Mouse (Mus musculus) MEL (cell line): ENCODE results near the gene Kdelr3. TPM values are rescaled to one million over a fixed set of nuclear protein-coding genes. Genes with fewer than 3 reads are reported as not detected.

Source experiments
- DNase-seq: peaks from one replicate; pipeline ENCODE4 v3.0.0; 2011; ENCODE audit warnings: low read depth, low spot score
- H3K27ac ChIP-seq: 2 replicates; pipeline ENCODE4 v1.5.1; 2012; ENCODE audit warnings: low read depth, mild to moderate bottlenecking, control low read depth, low read length, moderate library complexity; ENCODE audit not compliant: control insufficient read depth
- H3K27me3 ChIP-seq, 2 experiments: fragments of 150-350 bp in 1 of 2; sonication (generic) in 1 of 2; 2 replicates each; pipeline ENCODE4 v1.6.1; 2012; ENCODE audit warnings: low read length in 2 of 2, mild to moderate bottlenecking in 2 of 2, improper control_type of control experiment in 1 of 2, moderate library complexity in 1 of 2; ENCODE audit not compliant: insufficient read depth in 2 of 2, control insufficient read depth in 1 of 2
- H3K36me3 ChIP-seq, 2 experiments: 2 replicates each; pipeline ENCODE4 v1.6.1; 2012 to 2014; ENCODE audit warnings: low read length in 2 of 2, improper control_type of control experiment in 1 of 2, inconsistent platforms in 1 of 2, mild to moderate bottlenecking in 1 of 2; ENCODE audit not compliant: insufficient read depth in 2 of 2, control insufficient read depth in 1 of 2
- H3K4me1 ChIP-seq, 2 experiments: fragments of 150-350 bp in 1 of 2; sonication (generic) in 1 of 2; 2 replicates each; pipeline ENCODE4 v1.6.1; 2012; ENCODE audit warnings: low read length in 2 of 2, improper control_type of control experiment in 1 of 2, mild to moderate bottlenecking in 1 of 2; ENCODE audit not compliant: insufficient read depth in 2 of 2, control insufficient read depth in 1 of 2
- H3K4me3 ChIP-seq, 2 experiments: fragments of 150-350 bp in 1 of 2; sonication (generic) in 1 of 2; 2 replicates each; pipeline ENCODE4 v1.5.1; 2012; ENCODE audit warnings: low read depth in 2 of 2, low read length in 2 of 2, mild to moderate bottlenecking in 2 of 2, moderate library complexity in 2 of 2, control low read depth in 1 of 2, improper control_type of control experiment in 1 of 2; ENCODE audit not compliant: control insufficient read depth in 1 of 2, insufficient read depth in 1 of 2
- H3K79me2 ChIP-seq: 2 replicates; pipeline ENCODE4 v1.6.1; 2012; ENCODE audit warnings: mild to moderate bottlenecking, low read length, moderate library complexity; ENCODE audit not compliant: control insufficient read depth, poor library complexity, insufficient read depth
- H3K9ac ChIP-seq: 2 replicates; pipeline ENCODE4 v1.6.1; 2012; ENCODE audit warnings: low read depth, mild to moderate bottlenecking, control low read depth, low read length, moderate library complexity; ENCODE audit not compliant: control insufficient read depth, poor library complexity, severe bottlenecking
- H3K9me3 ChIP-seq: fragments of 150-350 bp; sonication (generic); replicated peaks from 2 replicates; pipeline ENCODE4 v1.6.1; 2012; ENCODE audit warnings: mild to moderate bottlenecking, low read length, improper control_type of control experiment, moderate library complexity; ENCODE audit not compliant: insufficient read depth
- BHLHE40 ChIP-seq: IDR thresholded peaks from 2 replicates; pipeline ENCODE4 v1.6.1; 2012; ENCODE audit warnings: low read depth, mild to moderate bottlenecking, inconsistent platforms, low read length, improper control_type of control experiment, borderline replicate concordance
- E2F4 ChIP-seq: IDR thresholded peaks from 2 replicates; pipeline ENCODE4 v1.6.1; 2011; ENCODE audit warnings: low read depth, low read length, improper control_type of control experiment, borderline replicate concordance
- ELF1 ChIP-seq: IDR thresholded peaks from 2 replicates; pipeline ENCODE4 v1.6.1; 2014; ENCODE audit warnings: low read depth, mild to moderate bottlenecking, inconsistent platforms, low read length, improper control_type of control experiment, moderate library complexity
- JUND ChIP-seq: IDR thresholded peaks from 2 replicates; pipeline ENCODE4 v1.6.1; 2011; ENCODE audit warnings: low read depth, mild to moderate bottlenecking, improper control_type of control experiment, low read length
- KAT2A ChIP-seq: conservative IDR thresholded peaks from 2 replicates; pipeline ENCODE4 v1.6.1; 2012; ENCODE audit warnings: low read depth, low read length, improper control_type of control experiment, inconsistent platforms
- MAFK ChIP-seq: IDR thresholded peaks from 2 replicates; pipeline ENCODE4 v1.6.1; 2011; ENCODE audit warnings: low read depth, mild to moderate bottlenecking, low read length, improper control_type of control experiment, borderline replicate concordance
- MAX ChIP-seq: IDR thresholded peaks from 2 replicates; pipeline ENCODE4 v1.6.1; 2011; ENCODE audit warnings: low read length, improper control_type of control experiment
- MYB ChIP-seq: IDR thresholded peaks from 2 replicates; pipeline ENCODE4 v1.6.1; 2011; ENCODE audit warnings: mild to moderate bottlenecking, low read depth, low read length, improper control_type of control experiment
- MYC ChIP-seq: IDR thresholded peaks from 2 replicates; pipeline ENCODE4 v1.6.1; 2011; ENCODE audit warnings: low read depth, mild to moderate bottlenecking, low read length, improper control_type of control experiment, moderate library complexity
- POLR2AphosphoS2 ChIP-seq: IDR thresholded peaks from 2 replicates; pipeline ENCODE4 v1.6.1; 2011; ENCODE audit warnings: low read length, improper control_type of control experiment
- RAD21 ChIP-seq: IDR thresholded peaks from 2 replicates; pipeline ENCODE4 v1.6.1; 2011; ENCODE audit warnings: mild to moderate bottlenecking, low read depth, low read length, improper control_type of control experiment
- SMC3 ChIP-seq: IDR thresholded peaks from 2 replicates; pipeline ENCODE4 v1.6.1; 2011; ENCODE audit warnings: low read depth, low read length, improper control_type of control experiment
- TBP ChIP-seq: IDR thresholded peaks from 2 replicates; pipeline ENCODE4 v1.8.0; 2011; ENCODE audit warnings: low read depth, low read length, improper control_type of control experiment
- UBTF ChIP-seq: IDR thresholded peaks from 2 replicates; pipeline ENCODE4 v1.6.1; 2012; ENCODE audit warnings: low read depth, mild to moderate bottlenecking, inconsistent platforms, low read length, improper control_type of control experiment, moderate library complexity, borderline replicate concordance; ENCODE audit not compliant: insufficient read depth
- USF1 ChIP-seq: IDR thresholded peaks from 2 replicates; pipeline ENCODE4 v1.6.1; 2014; ENCODE audit warnings: low read depth, mild to moderate bottlenecking, inconsistent platforms, low read length, improper control_type of control experiment, moderate library complexity
- USF2 ChIP-seq, 2 experiments: IDR thresholded peaks; 2 replicates each; pipeline ENCODE4 v1.6.1; 2011 to 2012; ENCODE audit warnings: improper control_type of control experiment in 2 of 2, low read length in 2 of 2, borderline replicate concordance in 1 of 2, inconsistent platforms in 1 of 2, low read depth in 1 of 2, mild to moderate bottlenecking in 1 of 2; ENCODE audit not compliant: insufficient read depth in 1 of 2
- ZNF384 ChIP-seq: IDR thresholded peaks from 2 replicates; pipeline ENCODE4 v1.6.1; 2012; ENCODE audit warnings: low read depth, mild to moderate bottlenecking, inconsistent platforms, low read length, improper control_type of control experiment
- polyA plus RNA-seq, 2 experiments: library from polyadenylated mRNA; stranded (reverse) in 1 of 2; unstranded in 1 of 2; fragments of >175 nt in 1 of 2; fragments of >200 nt in 1 of 2; gene quantifications; 2 replicates each; pipeline versions ENCODE4 v1.2.1 to v1.2.4; 2012; ENCODE audit warnings: low replicate concordance in 2 of 2, low read depth in 1 of 2; ENCODE audit not compliant: insufficient read length in 2 of 2, insufficient read depth in 1 of 2, missing spikeins in 1 of 2
- total RNA-seq: library from RNA; depleted of rRNA; stranded (reverse); fragments of 300-350 nt; gene quantifications from 2 replicates; pipeline ENCODE4 v1.2.3, GENCODE M21; 2012

The Kdelr3 gene
- total and polyA plus RNA-seq, 3 experiments = 14.5 to 32.2 TPM; not detected in 1

DNA sequence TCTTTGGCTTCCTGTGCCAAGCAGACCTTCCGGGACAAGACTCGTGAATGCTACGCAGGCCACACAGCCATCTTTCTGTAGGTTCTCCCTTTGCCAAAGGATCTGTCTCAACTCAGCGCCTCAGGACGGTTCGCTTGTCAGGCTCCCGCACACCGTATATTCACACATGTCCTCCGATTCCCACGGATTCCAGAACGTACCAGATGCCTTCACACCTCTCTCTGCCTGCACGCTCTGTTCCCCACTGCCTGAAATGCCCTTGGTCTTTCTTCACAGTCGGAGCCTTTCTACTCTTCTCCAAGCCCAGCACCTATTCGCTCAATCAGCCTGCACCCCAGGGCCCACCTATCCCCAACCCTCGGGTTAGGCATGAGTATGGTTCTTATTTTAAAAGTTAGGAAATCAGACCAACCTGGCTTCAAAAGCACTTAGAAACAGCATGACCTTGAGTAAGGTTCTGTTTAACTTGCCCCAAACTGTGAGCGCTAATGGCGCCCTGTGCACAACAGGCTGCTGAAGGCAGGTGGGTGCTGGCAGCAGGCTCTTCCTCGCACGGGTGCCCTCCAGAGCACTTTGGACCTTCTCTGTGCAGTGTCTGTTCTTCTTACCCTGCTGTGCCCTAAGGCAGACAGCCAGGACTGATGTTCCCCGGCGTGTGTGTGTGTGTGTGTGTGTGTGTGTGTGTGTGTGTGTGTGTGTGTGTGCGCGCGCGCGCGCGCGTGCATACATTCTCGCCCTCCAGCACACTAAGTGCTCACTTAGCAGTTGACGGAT lies 9.0 kb upstream of the Kdelr3 start:
- Histone ChIP-seq H3K27me3 (no peaks in the 10 kb centered on the region), H3K4me1 (no peaks in the 10 kb centered on the region), H3K9ac (no peak overlapping the region), H3K4me3 (no peak overlapping the region), H3K9me3 (no peaks in the 10 kb centered on the region), H3K36me3 (no peaks in the 10 kb centered on the region), H3K79me2 (no peaks in the 10 kb centered on the region), H3K27ac (no peak overlapping the region)
- no peak for DNase-seq
- no peak for TF ChIP-seq USF2 (IDR thresholded peaks at IDR 0.05; ENCODE audit: borderline replicate concordance in 1 of 2, insufficient read depth in 1 of 2, low read depth in 1 of 2, low read length in 2 of 2)
- no peak for TF ChIP-seq USF1
- no peak for TF ChIP-seq POLR2AphosphoS2
- no peak for TF ChIP-seq UBTF
- TF ChIP-seq KAT2A = no peak
- no peak for TF ChIP-seq ZNF384
- no peak for TF ChIP-seq MYB
- no peak for TF ChIP-seq E2F4
- TF ChIP-seq TBP = no peak
- TF ChIP-seq JUND = no peak
- TF ChIP-seq ELF1 = no peak
- TF ChIP-seq MAFK = no peak

DNA sequence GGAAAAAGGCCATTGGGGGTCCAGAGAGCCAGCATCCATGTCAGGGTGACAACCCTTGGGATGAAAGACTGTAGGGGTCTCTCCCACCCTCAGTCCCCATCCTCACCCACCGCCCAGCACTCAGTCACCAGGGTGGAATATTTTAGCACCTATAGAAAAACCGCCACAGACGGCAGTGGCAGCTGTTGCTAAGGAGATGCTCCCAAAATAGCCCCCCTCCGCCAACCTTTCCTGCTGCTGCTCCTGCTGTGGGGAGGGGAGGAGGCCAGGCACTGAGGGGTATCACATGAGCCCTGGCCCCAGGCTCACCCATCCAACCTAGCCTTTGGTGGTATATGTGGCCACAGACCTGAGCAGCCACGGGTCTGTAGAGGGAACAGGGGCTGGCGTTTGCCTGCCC lies 6.2 kb upstream of the Kdelr3 start:
- Histone ChIP-seq H3K9me3 (no peaks in the 10 kb centered on the region), H3K36me3 (no peaks in the 10 kb centered on the region), H3K27me3 (no peaks in the 10 kb centered on the region), H3K27ac (no peak overlapping the region), H3K79me2 (no peaks in the 10 kb centered on the region), H3K4me1 (no peaks in the 10 kb centered on the region), H3K9ac (no peak overlapping the region), H3K4me3 (no peak overlapping the region)
- DNase-seq = no peak
- no peak for TF ChIP-seq MYB
- no peak for TF ChIP-seq UBTF
- TF ChIP-seq MAX = no peak
- no peak for TF ChIP-seq SMC3
- TF ChIP-seq USF2 (IDR thresholded peaks at IDR 0.05; ENCODE audit: borderline replicate concordance in 1 of 2, insufficient read depth in 1 of 2, low read depth in 1 of 2, low read length in 2 of 2) = no peak
- no peak for TF ChIP-seq BHLHE40
- no peak for TF ChIP-seq RAD21
- TF ChIP-seq MYC = no peak
